8 mouse cellular contexts compared by ENCODE assay signal in the genomic region with DNA sequence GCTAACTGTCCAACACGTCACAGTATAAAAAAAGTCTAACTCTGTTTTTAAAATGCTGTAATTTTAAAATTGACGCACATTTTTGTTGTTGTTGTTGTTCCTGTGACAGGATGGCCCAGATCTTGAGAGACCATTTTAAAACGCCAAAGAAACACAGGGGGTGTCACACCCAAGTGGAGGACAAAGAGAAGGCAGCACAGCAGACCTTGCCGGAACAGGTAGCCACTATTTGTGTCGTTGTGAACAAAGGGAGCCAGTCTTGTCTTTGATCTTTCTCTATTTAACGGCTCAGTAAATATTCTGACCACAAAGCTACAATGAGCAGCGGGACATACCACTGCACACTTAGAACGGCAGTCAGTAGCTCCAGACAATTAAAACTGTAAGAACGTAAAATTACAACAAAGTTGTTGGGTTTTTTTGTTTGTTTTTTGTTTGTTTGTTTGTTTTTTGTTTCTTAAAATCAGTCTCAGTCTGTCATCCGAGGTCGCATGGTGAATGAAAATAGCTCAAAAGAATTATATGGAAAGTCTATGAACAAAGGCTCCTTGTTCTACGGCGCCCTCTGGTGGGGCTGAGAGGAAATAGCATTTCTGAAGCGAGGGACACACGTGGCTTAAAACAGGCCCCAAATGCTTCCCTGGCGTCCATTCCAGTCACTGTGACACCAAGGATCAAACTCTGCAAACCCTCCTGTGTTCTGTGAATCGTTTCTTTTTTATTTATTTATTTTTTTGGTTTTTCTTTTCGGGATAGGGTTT. TPM values are rescaled to one million over a fixed set of nuclear protein-coding genes. Genes with fewer than 3 reads are reported as not detected.
DNase-seq lines count a peak whose midpoint lies in the region; ATAC-seq and TF ChIP-seq lines count a peak whose summit lies in the region.

No protein-coding gene starts in this region.

- no peaks in the 10 kb centered on the region for H3K79me2 ChIP-seq in liver, adult 2 months (ENCODE audit: control insufficient read depth, insufficient read depth, low read length)
- H3K79me2 ChIP-seq in myocyte (ENCODE audit: control insufficient read depth, insufficient read depth), result no peaks in the 10 kb centered on the region

- H3K9me3 ChIP-seq in heart, embryonic 11.5 days (replicated peaks; ENCODE audit: control insufficient read depth, low read length), result no peaks in the 10 kb centered on the region
- no peaks in the 10 kb centered on the region for H3K9me3 ChIP-seq in kidney, embryonic 16.5 days (ENCODE audit: low read length)

- peak; percentile 90 for DNase-seq in 416B (ENCODE audit: low read depth)
- peak; percentile 54 for DNase-seq in liver, adult 2 months (ENCODE audit: extremely low read depth, low read depth, low spot score)
- peak; percentile 81 for DNase-seq in splenic B cell, adult 2 months (ENCODE audit: low read depth, low spot score)

- peak overlapping the region; percentile 75 for H3K4me2 ChIP-seq in heart, embryonic 11.5 days
- H3K4me2 ChIP-seq in kidney, embryonic 16.5 days (replicated peaks; ENCODE audit: low read depth, low read length), result peak overlapping the region; percentile 64
- peak overlapping the region; percentile 100 for H3K4me2 ChIP-seq in myocyte (ENCODE audit: low read depth)

- no peak for TF ChIP-seq POLR2A in bone marrow, adult 2 months (IDR thresholded peaks at IDR 0.05; ENCODE audit: borderline replicate concordance, control insufficient read depth, low read depth, low read length)
- TF ChIP-seq POLR2A in liver, adult 2 months (IDR thresholded peaks at IDR 0.05; ENCODE audit: extremely low read depth, insufficient read depth, low read length), result no peak
- TF ChIP-seq POLR2A in myocyte (IDR thresholded peaks at IDR 0.05; ENCODE audit: insufficient read length, low read depth), result no peak

- H3K27me3 ChIP-seq in heart, embryonic 11.5 days (ENCODE audit: control insufficient read depth, insufficient read depth, low read length), result peaks cover 4% of the 10 kb centered on the region; the same call in 1 of the 2 replicates
- no peaks in the 10 kb centered on the region for H3K27me3 ChIP-seq in kidney, embryonic 16.5 days (ENCODE audit: insufficient read depth, low read length)
- peaks cover 2% of the 10 kb centered on the region; the same call in 1 of the 2 replicates for H3K27me3 ChIP-seq in liver, adult 2 months (ENCODE audit: control insufficient read depth, insufficient read depth, low read length)
- H3K27me3 ChIP-seq in myocyte (ENCODE audit: control insufficient read depth, insufficient read depth, insufficient read length), result no peaks in the 10 kb centered on the region
- H3K27me3 ChIP-seq in splenic B cell, adult 2 months (ENCODE audit: control insufficient read depth, insufficient read depth, low read length, poor library complexity, severe bottlenecking), result no peaks in the 10 kb centered on the region; the same call in 1 of the 2 replicates

- no peaks in the 10 kb centered on the region for H3K4me1 ChIP-seq in bone marrow, adult 2 months (ENCODE audit: control insufficient read depth, insufficient read depth, low read length)
- peaks cover 12% of the 10 kb centered on the region; the same call in 1 of the 2 replicates for H3K4me1 ChIP-seq in heart, embryonic 11.5 days (ENCODE audit: control insufficient read depth, insufficient read depth, low read length)
- peaks cover 15% of the 10 kb centered on the region for H3K4me1 ChIP-seq in kidney, embryonic 16.5 days (ENCODE audit: insufficient read depth, low read length)
- peaks cover 2% of the 10 kb centered on the region; the same call in 1 of the 2 replicates for H3K4me1 ChIP-seq in liver, adult 2 months (ENCODE audit: control insufficient read depth, insufficient read depth, low read length)

- H3K36me3 ChIP-seq in heart, embryonic 11.5 days (ENCODE audit: control insufficient read depth, insufficient read depth, low read length), result no peaks in the 10 kb centered on the region
- H3K36me3 ChIP-seq in kidney, embryonic 16.5 days (ENCODE audit: insufficient read depth, low read length), result no peaks in the 10 kb centered on the region
- no peaks in the 10 kb centered on the region for H3K36me3 ChIP-seq in liver, adult 2 months (ENCODE audit: control insufficient read depth, insufficient read depth, low read length)
- no peaks in the 10 kb centered on the region for H3K36me3 ChIP-seq in myocyte (ENCODE audit: control insufficient read depth, insufficient read depth)
- H3K36me3 ChIP-seq in splenic B cell, adult 2 months (ENCODE audit: control insufficient read depth, insufficient read depth, low read length, poor library complexity, severe bottlenecking), result no peaks in the 10 kb centered on the region

- TF ChIP-seq CTCF in bone marrow, adult 2 months (IDR thresholded peaks at IDR 0.05; ENCODE audit: control insufficient read depth, insufficient read depth, low read length), result peak; percentile 76
- peak; percentile 81 for TF ChIP-seq CTCF in liver, adult 2 months (IDR thresholded peaks at IDR 0.05; ENCODE audit: low read depth, low read length)

- under 1% methylated on average over 18 of the region's 18 CpGs for WGBS in bone marrow, adult 2 months
- WGBS in heart, embryonic 11.5 days (ENCODE audit: insufficient replicate concordance), result 5% methylated on average over 18 of the region's 18 CpGs
- under 1% methylated on average over 18 of the region's 18 CpGs for WGBS in kidney, embryonic 16.5 days
- WGBS in liver, adult 2 months, result 5% methylated on average over 18 of the region's 18 CpGs

- H3K4me3 ChIP-seq in bone marrow, adult 2 months (replicated peaks; ENCODE audit: control insufficient read depth, low read depth, low read length), result peak overlapping the region; percentile 25
- H3K4me3 ChIP-seq in heart, embryonic 11.5 days (ENCODE audit: low read depth, low read length), result peak overlapping the region; percentile 38
- H3K4me3 ChIP-seq in kidney, embryonic 16.5 days (ENCODE audit: low read length), result peak overlapping the region; percentile 39
- H3K4me3 ChIP-seq in liver, adult 2 months (ENCODE audit: insufficient read depth, low read depth, low read length), result no peak overlapping the region
- H3K4me3 ChIP-seq in myocyte, result peak overlapping the region; percentile 19

- no peak overlapping the region; the same call in 1 of the 2 replicates for H3K27ac ChIP-seq in bone marrow, adult 2 months (ENCODE audit: control insufficient read depth, insufficient read depth, low read depth, low read length, poor library complexity)
- peak overlapping the region; percentile 71 for H3K27ac ChIP-seq in heart, embryonic 11.5 days (ENCODE audit: low read depth, low read length)
- H3K27ac ChIP-seq in kidney, embryonic 16.5 days (ENCODE audit: low read length), result peak overlapping the region; percentile 93
- no peak overlapping the region for H3K27ac ChIP-seq in liver, adult 2 months (replicated peaks; ENCODE audit: insufficient read depth, low read depth, low read length)

- peak overlapping the region; percentile 64; the same call in 1 of the 2 replicates for H3K9ac ChIP-seq in heart, embryonic 11.5 days (ENCODE audit: low read depth, low read length)
- peak overlapping the region; percentile 57 for H3K9ac ChIP-seq in kidney, embryonic 16.5 days (replicated peaks; ENCODE audit: low read length)
- no peak overlapping the region for H3K9ac ChIP-seq in liver, adult 2 months (ENCODE audit: low read depth, low read length)

- ATAC-seq in erythroblast, adult 5-6 weeks (replicated peaks; ENCODE audit: low FRiP score, poor library complexity, severe bottlenecking), result peak; percentile 77
- ATAC-seq in heart, embryonic 11.5 days (replicated peaks; ENCODE audit: insufficient number of reproducible peaks, low FRiP score, low TSS enrichment), result no peak
- ATAC-seq in kidney, embryonic 16.5 days (ENCODE audit: low FRiP score, low TSS enrichment), result peak; percentile 52; the same call in 1 of the 2 replicates

- H3ac ChIP-seq in myocyte (ENCODE audit: control insufficient read depth, insufficient read length), result no peak overlapping the region

TF ChIP-seq in myocyte, 11 proteins besides CTCF, POLR2A, EP300 and RAD21:
- no peak for TF ChIP-seq E2F4 (IDR thresholded peaks at IDR 0.05; ENCODE audit: insufficient read depth)
- peak; percentile 23 for TF ChIP-seq USF1 (IDR thresholded peaks at IDR 0.05; ENCODE audit: low read depth)

RNA-seq across cellular contexts. Expression of gene T2, which starts 16.7 kb away (rescaled TPM):
- polyA plus RNA-seq in bone marrow, adult 2 months (2011; ENCODE audit: insufficient read depth, insufficient read length, low replicate concordance, missing spikeins), result not detected in 2 replicates
- not detected in 2 replicates for total RNA-seq in erythroblast, adult 5-6 weeks (2015; ENCODE audit: low replicate concordance)
- not detected in 2 replicates for total RNA-seq in erythroblast, adult 5-6 weeks (2017; ENCODE audit: low replicate concordance)
- 0.73 and 0.79 TPM in 2 replicates for polyA plus RNA-seq in heart, embryonic 11.5 days (2014; fragmentation: Nextera tagmentation; extraction: Ambion mirVana)
- 0.62 and 0.63 TPM in 2 replicates for polyA plus RNA-seq in kidney, embryonic 16.5 days (2015; fragmentation: Nextera tagmentation; extraction: Ambion mirVana)
- not detected in 2 replicates for total RNA-seq in liver, adult 2 months (2014; rRNA removed)
- polyA plus RNA-seq in liver, adult 2 months (2012; rRNA removed), result not detected in 2 replicates
- polyA plus RNA-seq in myocyte (2012; fragmentation: generic; extraction: Trizol), result 0.07 TPM

RNA-seq across cellular contexts. Expression of gene Prr18, which starts 35.2 kb away (rescaled TPM):
- polyA plus RNA-seq in bone marrow, adult 2 months (2011; ENCODE audit: insufficient read depth, insufficient read length, low replicate concordance, missing spikeins), result not detected in 2 replicates
- total RNA-seq in erythroblast, adult 5-6 weeks (2015; ENCODE audit: low replicate concordance), result 0.42 TPM in 1 of 2 replicates, not detected in the other
- not detected in 2 replicates for total RNA-seq in erythroblast, adult 5-6 weeks (2017; ENCODE audit: low replicate concordance)
- polyA plus RNA-seq in heart, embryonic 11.5 days (2014; fragmentation: Nextera tagmentation; extraction: Ambion mirVana), result 0.39 TPM in 1 of 2 replicates, not detected in the other
- polyA plus RNA-seq in kidney, embryonic 16.5 days (2015; fragmentation: Nextera tagmentation; extraction: Ambion mirVana), result 0.19 and 0.33 TPM in 2 replicates
- 0.09 and 0.27 TPM in 2 replicates for total RNA-seq in liver, adult 2 months (2014; rRNA removed)
- polyA plus RNA-seq in liver, adult 2 months (2012; rRNA removed), result 0.04 and 0.17 TPM in 2 replicates
- polyA plus RNA-seq in myocyte (2012; fragmentation: generic; extraction: Trizol), result 0.19 TPM

Comparison
In these comparisons a context has a peak if more than half of its experiments do, and no peak if none do; other contexts are left out.
1. H3K27ac ChIP-seq: peak in heart, embryonic 11.5 days (single experiment) and kidney, embryonic 16.5 days (single experiment); none in bone marrow, adult 2 months (single experiment) and liver, adult 2 months (single experiment).
2. Peak in every context shown above with its lines, with median percentiles within 50 percentile points of each other: DNase-seq and H3K4me2 ChIP-seq.